Mouse (Mus musculus) hematopoietic stem cell, adult 5-6 weeks (primary cell): ENCODE results near the gene Pinlyp. TPM values are rescaled to one million over a fixed set of nuclear protein-coding genes. Genes with fewer than 3 reads are reported as not detected.

Experiments used
- ATAC-seq, 2 experiments: fragments of 125-278 bp in 1 of 2; replicated peaks in 1 of 2; 2 replicates each; pipeline ENCODE4 v1.8.0; 2016 to 2017; ENCODE audit warnings: inconsistent platforms in 2 of 2, mild to moderate bottlenecking in 2 of 2, moderate number of reproducible peaks in 2 of 2, low read depth in 1 of 2, moderate TSS enrichment in 1 of 2; ENCODE audit not compliant: low FRiP score in 2 of 2, poor library complexity in 2 of 2, severe bottlenecking in 2 of 2, insufficient read depth in 1 of 2, low TSS enrichment in 1 of 2
- total RNA-seq: library from RNA; stranded (forward); fragments of 172-1452, 232-1000 nt; gene quantifications from 2 replicates; pipeline ENCODE4 v1.2.3, GENCODE M21; 2017

Gene Pinlyp
- not detected in 2 replicates for total RNA-seq

- ATAC-seq = no peak; a peak in 1 of 4 replicates
Observed at GRCm38 (mm10) chr7:24546068-24546614, at the start of gene Pinlyp, which contains the start of gene Xrcc1. Gene Pinlyp, minus strand, starts transcription at chr7:24546118. Gene Xrcc1, plus strand, starts transcription at chr7:24546289.

- ATAC-seq = peak in 1 of 2 experiments; percentile 40; a peak in 1 of 4 replicates
Observed at GRCm38 (mm10) chr7:24595464-24595863, 49.5 kb upstream of the Pinlyp start.

GRCm38 (mm10) chr7:24594309-24594803 lies 48.4 kb upstream of the Pinlyp start:
- no peak for ATAC-seq

- ATAC-seq = peak; percentile 88 to 92
Observed at GRCm38 (mm10) chr7:24593621-24594308, 47.8 kb upstream of the Pinlyp start.

GRCm38 (mm10) chr7:24592781-24593180 lies 46.9 kb upstream of the Pinlyp start:
- no peak for ATAC-seq

- ATAC-seq = no peak
Observed at GRCm38 (mm10) chr7:24592163-24592562, 46.2 kb upstream of the Pinlyp start.

GRCm38 (mm10) chr7:24591735-24592134 lies 45.8 kb upstream of the Pinlyp start:
- ATAC-seq = no peak

GRCm38 (mm10) chr7:24588336-24588735 lies 42.4 kb upstream of the Pinlyp start:
- ATAC-seq = peak; percentile 32 to 41; a peak in 1 of 4 replicates

GRCm38 (mm10) chr7:24587330-24588105 lies 41.6 kb upstream of the Pinlyp start, which contains the start of the genes Ethe1 and Zfp575:
Gene Ethe1, plus strand, starts transcription at chr7:24587543.
Gene Zfp575, minus strand, starts transcription at chr7:24587641.
- ATAC-seq = peak in 1 of 2 experiments; percentile 16; a peak in 1 of 4 replicates

- ATAC-seq = peak; percentile 39 to 57; a peak in 3 of 4 replicates
Observed at GRCm38 (mm10) chr7:24586828-24587227, 40.9 kb upstream of the Pinlyp start.

- no peak for ATAC-seq
Observed at GRCm38 (mm10) chr7:24585995-24586394, 40.1 kb upstream of the Pinlyp start.

- ATAC-seq = no peak
Observed at GRCm38 (mm10) chr7:24584876-24585275, 39.0 kb upstream of the Pinlyp start.

GRCm38 (mm10) chr7:24577811-24578210 lies 31.9 kb upstream of the Pinlyp start:
- no peak for ATAC-seq

- no peak for ATAC-seq
Observed at GRCm38 (mm10) chr7:24574224-24574796, 28.4 kb upstream of the Pinlyp start.

- ATAC-seq = no peak
Observed at GRCm38 (mm10) chr7:24572455-24572854, 26.5 kb upstream of the Pinlyp start.

- no peak for ATAC-seq
Observed at GRCm38 (mm10) chr7:24571071-24571470, 25.2 kb upstream of the Pinlyp start.

- no peak for ATAC-seq
Observed at GRCm38 (mm10) chr7:24568512-24568911, 22.6 kb upstream of the Pinlyp start.
